Mouse (Mus musculus) liver, embryonic 14.5 days (tissue): ENCODE measurements around the gene Cpn1. TPM values are rescaled to one million over a fixed set of nuclear protein-coding genes. Genes with fewer than 3 reads are reported as not detected.

Source experiments
- ATAC-seq: fragments of 200-750 bp; cut with Nextera tagmentation; 2 replicates; pipeline ENCODE4 v1.8.0; 2017; ENCODE audit warnings: moderate number of reproducible peaks, mild to moderate bottlenecking, moderate library complexity; ENCODE audit not compliant: insufficient read depth
- DNase-seq, 3 experiments: peaks; one replicate each; pipeline ENCODE4 v3.0.0-alpha.2; 2012 to 2013; ENCODE audit warnings: low read depth in 3 of 3, low spot score in 3 of 3
- H3K27ac ChIP-seq: fragments of 300-500 bp; sonication (generic); 2 replicates; pipeline ENCODE4 v1.5.1; 2014; ENCODE audit warnings: moderate library complexity, mild to moderate bottlenecking, control low read depth, inconsistent platforms
- H3K27me3 ChIP-seq: fragments of 300-500 bp; sonication (generic); 2 replicates; pipeline ENCODE4 v1.6.1; 2014; ENCODE audit warnings: mild to moderate bottlenecking, low read length, moderate library complexity; ENCODE audit not compliant: control insufficient read depth, insufficient read depth
- H3K36me3 ChIP-seq: fragments of 300-500 bp; sonication (generic); replicated peaks from 2 replicates; pipeline ENCODE4 v1.6.1; 2014; ENCODE audit warnings: low read depth; ENCODE audit not compliant: control insufficient read depth, insufficient read depth
- H3K4me1 ChIP-seq, 2 experiments: fragments of 200-500 bp in 1 of 2; fragments of 300-500 bp in 1 of 2; sonication (generic) in 1 of 2; replicated peaks; 2 replicates each; pipeline ENCODE4 v1.6.1; 2012 to 2014; ENCODE audit warnings: antibody characterized with exemption in 1 of 2, inconsistent platforms in 1 of 2, low read length in 1 of 2; ENCODE audit not compliant: control insufficient read depth in 2 of 2, insufficient read depth in 2 of 2
- H3K4me2 ChIP-seq: fragments of 300-500 bp; sonication (generic); 2 replicates; pipeline ENCODE4 v1.6.1; 2014; ENCODE audit warnings: low read depth, mild to moderate bottlenecking, control low read depth, moderate library complexity
- H3K4me3 ChIP-seq, 2 experiments: fragments of 200-500 bp in 1 of 2; fragments of 300-500 bp in 1 of 2; sonication (generic) in 1 of 2; 2 replicates each; pipeline ENCODE4 v1.5.1; 2012 to 2014; ENCODE audit warnings: low read depth in 2 of 2, low read length in 2 of 2, mild to moderate bottlenecking in 2 of 2, control low read depth in 1 of 2, inconsistent platforms in 1 of 2, moderate library complexity in 1 of 2; ENCODE audit not compliant: insufficient read depth in 1 of 2
- H3K9ac ChIP-seq: fragments of 300-500 bp; sonication (generic); replicated peaks from 2 replicates; pipeline ENCODE4 v1.6.1; 2014; ENCODE audit warnings: mild to moderate bottlenecking, control low read depth, moderate library complexity
- H3K9me3 ChIP-seq: fragments of 300-500 bp; sonication (generic); 2 replicates; pipeline ENCODE4 v1.6.1; 2016; ENCODE audit warnings: low read length, mixed read lengths; ENCODE audit not compliant: control insufficient read depth
- CTCF ChIP-seq: IDR thresholded peaks from 2 replicates; pipeline ENCODE4 v1.5.1; 2016; ENCODE audit warnings: antibody characterized with exemption, low read depth, control low read depth
- EP300 ChIP-seq: IDR thresholded peaks from 2 replicates; pipeline ENCODE4 v1.6.1; 2016; ENCODE audit warnings: antibody characterized with exemption, low read depth
- WGBS: fragments of 180-500 bp; shearing (Covaris S2); extraction: QIAGEN DNeasy Blood & Tissue Kit; methylation state at CpG from one replicate; pipeline ENCODE4 v1.1.7; 2014; ENCODE audit not compliant: insufficient replicate concordance; 5-methylcytosine and 5-hydroxymethylcytosine counted together
- polyA plus RNA-seq, 2 experiments: library from polyadenylated mRNA; depleted of rRNA in 1 of 2; stranded (reverse) in 1 of 2; unstranded in 1 of 2; fragments of >200 nt; fragmentation: Nextera tagmentation in 1 of 2; extraction: Ambion mirVana in 1 of 2; gene quantifications; 2 replicates each; pipeline versions ENCODE4 v1.2.1 to v1.2.3; 2012 to 2014

Cpn1 gene
- polyA plus RNA-seq, 2 experiments: 43.9 to 49.5 TPM

DNA sequence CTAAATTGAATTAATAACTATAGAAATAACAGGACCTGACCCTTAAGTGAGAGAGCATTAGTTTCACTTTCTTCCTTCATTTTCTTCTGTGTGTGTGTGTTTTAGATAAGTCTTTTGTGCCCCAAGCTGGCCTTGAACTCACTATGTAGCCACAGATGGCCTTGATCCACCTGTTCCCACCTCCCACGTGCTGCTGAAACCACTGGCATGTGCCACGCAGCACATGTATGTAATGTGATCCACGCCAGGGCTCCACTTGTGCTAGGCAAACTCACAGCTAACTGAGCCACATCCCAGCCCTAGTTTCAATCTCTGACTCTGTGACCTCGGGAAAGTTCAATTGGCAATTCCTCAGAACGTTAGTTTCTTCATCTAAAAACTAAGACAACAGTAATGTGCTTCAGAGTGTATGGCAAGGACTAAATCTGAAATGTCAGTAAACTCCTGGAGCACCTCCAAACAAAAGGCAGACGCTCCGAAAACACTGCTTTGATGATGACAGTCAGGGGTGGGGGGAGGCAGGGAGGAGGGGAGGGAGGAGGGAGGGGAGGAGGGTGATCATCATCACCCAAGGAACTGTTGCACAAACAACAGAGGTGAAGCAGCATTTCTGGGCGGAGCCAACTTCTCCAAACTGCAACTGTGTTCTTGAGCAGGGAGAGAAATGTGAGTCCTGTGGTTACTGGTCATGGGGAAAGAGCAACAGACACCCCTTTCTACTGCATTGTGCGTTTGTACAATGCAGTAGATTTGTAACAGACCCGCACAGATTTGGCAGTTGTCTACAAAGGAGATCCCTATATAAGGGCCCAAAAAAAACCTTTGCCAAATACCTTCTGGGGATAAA is 60.0 kb downstream of the Cpn1 start:
- no peak for DNase-seq
- TF ChIP-seq CTCF: no peak
- TF ChIP-seq EP300: no peak
- WGBS: 54% methylated on average over 10 of the region's 10 CpGs

DNA sequence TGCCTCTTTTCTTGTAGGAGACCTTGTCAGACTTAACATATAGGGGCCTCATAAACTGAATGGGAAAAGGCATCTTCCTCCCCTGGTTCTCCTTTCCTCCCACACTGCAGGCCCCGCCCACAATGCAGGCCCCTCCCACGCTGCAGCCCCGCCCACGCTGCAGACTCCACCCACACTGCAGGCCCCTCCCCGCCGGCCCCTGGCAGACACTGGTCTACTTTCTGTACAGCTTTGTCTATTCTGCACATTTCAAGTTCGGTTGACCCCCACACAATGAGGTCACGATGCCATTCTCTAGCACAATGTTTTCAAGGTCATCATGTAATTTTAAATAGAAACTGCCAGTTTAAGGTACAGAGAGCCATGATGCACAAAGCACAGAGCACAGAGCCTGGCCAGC is 62.0 kb downstream of the Cpn1 start:
- H3K36me3 ChIP-seq: no peaks in the 10 kb centered on the region
- WGBS: 50% methylated on average over 8 of the region's 8 CpGs
- ATAC-seq: no peak
- H3K4me3 ChIP-seq: no peak overlapping the region
- peaks cover 0 to 15% of the 10 kb centered on the region in 2 experiments; a peak in 2 of 4 replicates for H3K4me1 ChIP-seq
- H3K4me2 ChIP-seq: no peak overlapping the region
- H3K9ac ChIP-seq: no peak overlapping the region
- H3K27me3 ChIP-seq: no peaks in the 10 kb centered on the region
- H3K27ac ChIP-seq: no peak overlapping the region
- no peak for TF ChIP-seq CTCF
- TF ChIP-seq EP300: no peak
- no peaks in the 10 kb centered on the region for H3K9me3 ChIP-seq
- no peak for DNase-seq

More for the DNA sequence above, 60.0 kb downstream of the Cpn1 start:
- Histone ChIP-seq H3K9me3 (no peaks in the 10 kb centered on the region), H3K27ac (no peak overlapping the region), H3K27me3 (no peaks in the 10 kb centered on the region), H3K4me3 (no peak overlapping the region), H3K9ac (no peak overlapping the region), H3K36me3 (no peaks in the 10 kb centered on the region), H3K4me1 (peaks cover 0 to 3% of the 10 kb centered on the region in 2 experiments; a peak in 2 of 4 replicates), H3K4me2 (no peak overlapping the region)
- no peak for ATAC-seq

DNA sequence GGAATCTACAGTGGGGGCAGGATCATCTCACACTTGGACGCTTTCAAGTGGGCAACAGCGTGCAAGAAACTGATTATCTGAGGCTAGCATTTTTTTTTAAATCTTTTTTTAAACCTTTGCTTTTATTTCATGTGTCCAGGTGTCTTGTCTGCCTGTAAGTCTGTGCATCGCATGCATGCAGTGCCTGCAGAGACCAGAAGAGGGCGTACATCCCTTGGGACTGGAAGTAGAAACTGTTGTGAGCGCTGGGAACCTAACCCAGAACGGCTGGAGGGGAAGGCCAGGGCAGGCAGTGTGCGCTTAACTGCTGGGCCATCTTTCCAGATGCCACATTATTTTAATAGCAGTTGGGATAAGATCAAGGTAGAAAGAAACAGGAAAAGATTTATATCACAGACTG is 63.4 kb downstream of the Cpn1 start:
- 76% methylated on average over 7 of the region's 7 CpGs for WGBS
- H3K9ac ChIP-seq: no peak overlapping the region
- TF ChIP-seq CTCF: peak; percentile 54
- TF ChIP-seq EP300: no peak
- H3K4me2 ChIP-seq: no peak overlapping the region
- peaks cover 0 to 15% of the 10 kb centered on the region in 2 experiments; a peak in 2 of 4 replicates for H3K4me1 ChIP-seq
- no peak overlapping the region for H3K27ac ChIP-seq
- DNase-seq (no peak), ATAC-seq (no peak)
- H3K27me3 ChIP-seq: no peaks in the 10 kb centered on the region
- no peaks in the 10 kb centered on the region for H3K9me3 ChIP-seq
- H3K36me3 ChIP-seq: no peaks in the 10 kb centered on the region
- H3K4me3 ChIP-seq: no peak overlapping the region

DNA sequence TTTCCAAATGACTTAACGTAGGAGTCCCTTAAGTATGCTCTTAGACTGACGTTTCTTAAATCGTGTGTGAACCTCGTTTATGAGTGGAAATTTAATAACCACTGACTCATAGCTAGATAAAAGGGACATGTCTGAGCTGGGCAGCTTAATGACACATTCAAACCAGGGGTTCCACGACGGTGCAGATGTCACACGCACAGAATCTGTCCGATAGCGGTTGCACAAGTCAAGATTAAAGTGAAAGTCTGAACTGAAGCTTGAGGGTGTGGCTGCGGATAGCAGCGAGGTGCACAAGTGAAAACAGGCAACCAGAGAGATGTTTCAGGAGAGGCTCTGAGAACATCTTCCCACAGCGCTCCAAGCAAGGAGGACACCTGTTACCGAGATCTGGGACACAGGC is 64.9 kb downstream of the Cpn1 start:
- 27% methylated on average over 13 of the region's 13 CpGs for WGBS
- Histone ChIP-seq H3K27me3 (no peaks in the 10 kb centered on the region), H3K4me2 (peak overlapping the region; percentile 35), H3K4me3 (peak overlapping the region in 1 of 2 experiments; percentile 8; a peak in 3 of 4 replicates), H3K9me3 (no peaks in the 10 kb centered on the region), H3K9ac (no peak overlapping the region), H3K36me3 (no peaks in the 10 kb centered on the region), H3K27ac (no peak overlapping the region), H3K4me1 (peaks cover 0 to 26% of the 10 kb centered on the region in 2 experiments; a peak in 3 of 4 replicates)
- TF ChIP-seq CTCF (no peak), EP300 (no peak)
- no peak for ATAC-seq
- no peak for DNase-seq

DNA sequence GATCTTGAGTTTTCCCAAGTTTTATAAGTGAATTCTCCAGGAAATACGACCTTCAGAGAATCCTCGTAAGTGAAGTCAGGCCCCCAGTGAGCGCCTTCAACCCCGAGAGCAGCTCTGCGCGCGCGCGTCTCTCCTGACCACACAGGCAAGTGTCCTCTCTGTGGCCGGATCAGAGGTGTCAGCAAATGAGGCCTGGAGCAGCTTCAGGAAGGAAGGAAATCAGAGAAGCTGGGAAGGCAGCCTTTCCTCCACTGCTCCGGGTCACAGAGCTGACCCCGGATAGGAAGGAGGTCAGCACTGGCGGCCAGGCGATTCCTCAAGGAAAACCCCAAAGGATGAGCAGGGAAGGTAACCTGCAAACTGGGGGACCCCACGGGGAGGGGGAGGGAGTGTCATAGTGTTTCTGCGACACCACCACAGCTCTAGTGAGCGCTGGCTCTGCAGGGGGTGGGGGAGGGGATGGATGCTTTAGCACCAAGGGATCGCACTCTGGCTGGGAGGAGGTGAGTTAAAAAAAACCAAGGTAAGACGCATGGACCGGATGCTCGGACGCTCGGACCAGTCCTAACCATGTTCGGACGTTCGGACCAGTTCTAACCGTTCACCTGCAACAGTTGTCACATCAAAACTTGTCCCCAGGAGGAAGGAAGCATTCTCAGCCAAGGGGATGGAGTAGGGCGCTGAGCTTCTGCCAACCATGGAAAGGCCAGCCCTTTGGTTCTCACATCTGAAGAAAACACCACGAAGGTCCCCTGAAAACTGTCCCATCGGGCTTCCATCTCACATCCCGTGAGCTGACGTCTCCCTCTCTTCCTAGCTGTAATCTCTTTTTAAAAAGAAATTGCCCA is 65.7 kb downstream of the Cpn1 start:
- no peak for ATAC-seq
- DNase-seq: no peak
- Histone ChIP-seq H3K36me3 (no peaks in the 10 kb centered on the region), H3K27me3 (no peaks in the 10 kb centered on the region), H3K9ac (no peak overlapping the region), H3K4me3 (no peak overlapping the region), H3K27ac (no peak overlapping the region), H3K9me3 (no peaks in the 10 kb centered on the region), H3K4me2 (peak overlapping the region; percentile 35), H3K4me1 (peaks cover 0 to 27% of the 10 kb centered on the region in 2 experiments; a peak in 3 of 4 replicates)
- no peak for TF ChIP-seq CTCF
- TF ChIP-seq EP300: no peak
- WGBS: 16% methylated on average over 32 of the region's 32 CpGs
